Mouse (Mus musculus) adrenal gland, postnatal 14 days (tissue): ENCODE data around the gene Aqp3. TPM values are rescaled to one million over a fixed set of nuclear protein-coding genes. Genes with fewer than 3 reads are reported as not detected.
"Not testable (repeated sequence)": the region's sequence is repeated elsewhere in the genome, so short reads cannot be mapped to it uniquely, and the experiment has no call there.

Experiments used
- DNase-seq: peaks from one replicate; pipeline ENCODE4 v3.0.0; 2021; ENCODE audit warnings: mixed read lengths
- total RNA-seq: library from RNA; stranded (reverse); gene quantifications from 2 replicates; pipeline ENCODE4 v1.2.3, GENCODE M21; 2021

The Aqp3 gene
- total RNA-seq, 1 experiment from 2014 or later: not detected

DNA sequence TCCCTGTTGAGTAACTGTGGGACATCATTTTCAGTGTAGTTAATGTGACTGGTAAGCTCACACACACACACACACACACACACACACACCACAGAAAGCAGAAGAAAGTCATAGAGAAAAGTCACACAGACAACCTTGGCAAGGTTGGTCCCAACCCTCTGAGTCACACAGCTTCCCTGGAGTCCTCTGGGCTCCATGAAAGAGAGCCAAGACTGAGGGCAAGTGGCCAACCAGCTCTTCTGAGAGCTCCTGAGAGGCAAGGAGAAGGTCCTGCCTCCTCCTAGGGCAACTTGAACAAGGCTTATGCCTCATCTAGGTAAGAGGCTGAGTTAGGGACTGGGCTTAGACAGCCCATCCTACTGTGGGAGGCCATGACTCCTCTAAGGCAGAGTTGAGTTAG is 4.9 kb upstream of the Aqp3 start:
- peak; percentile 85 for DNase-seq

DNA sequence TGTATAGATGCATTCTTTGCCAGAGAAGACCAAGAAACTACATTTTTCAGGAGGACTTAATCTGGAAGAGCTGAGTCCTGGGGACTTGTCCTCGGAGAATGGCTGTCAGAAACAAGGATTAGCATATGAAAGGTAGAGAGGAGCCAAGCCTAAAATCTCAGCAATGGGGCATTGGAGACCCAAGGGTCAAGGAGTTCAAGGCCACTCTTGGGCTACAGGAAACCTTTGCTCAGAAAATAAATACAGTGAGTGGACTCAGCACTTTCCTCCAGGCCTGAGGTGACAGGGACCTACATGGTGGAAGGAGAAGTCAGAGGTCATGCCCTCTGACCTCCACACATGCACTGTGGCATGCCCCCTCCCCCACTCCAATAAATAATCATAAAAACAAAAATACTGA is 3.0 kb upstream of the Aqp3 start:
- DNase-seq: no peak

- no peak for DNase-seq
These were observed 581 bp upstream of the Aqp3 start for GRCm38 (mm10) chr4:41098577-41098951.

DNA sequence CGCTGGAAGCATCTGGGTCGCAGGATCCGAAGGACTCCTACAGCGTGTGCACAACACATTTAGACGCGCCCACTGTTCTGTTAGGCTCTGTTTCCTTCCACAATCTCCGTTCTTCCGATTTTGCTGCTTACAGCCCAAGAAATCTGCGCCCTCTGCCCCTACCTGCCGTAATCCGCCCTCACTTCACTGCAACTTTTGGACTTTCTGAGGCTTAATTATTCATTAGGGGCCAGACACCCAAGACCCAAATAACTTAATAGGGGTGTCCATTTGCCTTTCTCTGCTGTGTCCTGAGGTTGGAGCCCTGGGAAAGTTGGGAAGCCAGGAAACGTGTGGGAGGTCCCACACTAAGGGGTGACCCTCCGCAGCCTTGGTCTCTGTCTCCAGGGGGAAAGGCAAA is 602 bp downstream of the Aqp3 start:
- no peak for DNase-seq

DNA sequence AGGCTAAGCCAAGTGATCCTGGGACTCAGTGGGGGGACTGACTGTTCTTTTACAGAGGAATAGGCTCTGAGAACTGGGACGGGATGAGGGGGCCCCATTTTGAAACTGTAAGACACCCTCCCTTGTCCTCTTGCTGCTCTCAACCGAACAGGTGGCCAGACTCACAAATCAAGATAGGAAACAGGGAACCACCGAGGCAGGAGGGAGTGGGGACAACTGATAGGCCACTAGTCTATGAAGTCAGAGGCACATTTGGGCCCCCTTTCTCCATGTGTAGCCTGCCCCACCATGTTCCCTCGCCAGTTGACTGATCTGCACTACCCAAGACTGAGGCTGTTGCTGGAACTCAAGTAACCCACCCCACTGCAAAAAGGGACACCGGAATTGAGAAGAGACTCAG is 1.2 kb downstream of the Aqp3 start:
- DNase-seq: no peak

DNA sequence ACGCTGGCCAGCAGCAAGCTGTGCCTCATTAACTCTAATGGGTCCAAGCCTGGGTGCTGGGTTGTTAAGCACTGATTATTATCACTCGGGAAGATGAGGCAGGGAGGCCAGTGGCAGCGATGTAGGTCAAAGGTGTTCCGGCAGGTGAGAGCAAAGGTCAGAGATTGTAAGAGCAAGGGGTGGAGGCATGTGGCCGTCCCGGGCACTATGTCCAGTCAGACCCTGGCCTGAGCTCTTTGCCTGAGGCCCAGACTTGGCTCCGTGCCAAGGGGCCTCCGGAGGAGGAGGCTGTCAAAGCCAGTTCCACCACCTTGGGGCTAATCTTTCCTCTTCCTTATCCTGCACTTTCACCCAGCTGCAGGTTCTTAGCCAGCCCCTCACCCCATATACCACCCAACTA is 1.8 kb downstream of the Aqp3 start:
- peak; percentile 39 for DNase-seq

DNA sequence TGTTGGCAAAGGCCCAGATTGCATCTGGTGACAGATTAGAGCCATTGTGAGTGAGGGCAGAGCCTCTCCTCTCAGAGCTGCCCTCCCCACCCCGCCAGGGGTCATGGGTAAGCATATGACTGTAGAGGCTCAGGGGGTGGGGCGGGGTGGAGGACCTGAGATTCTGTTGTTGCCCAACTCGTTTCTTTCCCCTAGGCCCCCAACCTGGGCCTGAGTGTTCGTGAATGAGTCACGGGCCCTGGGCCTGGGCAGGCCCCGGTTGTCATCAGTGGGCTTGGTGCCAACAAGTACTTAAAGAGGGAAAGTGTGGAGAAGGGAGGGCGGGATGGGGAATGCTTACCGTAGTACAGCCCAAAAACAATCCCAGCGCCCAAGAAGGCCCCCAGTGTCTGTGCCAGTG is 3.6 kb downstream of the Aqp3 start:
- DNase-seq: peak; percentile 78

GRCm38 (mm10) chr4:41092958-41093357 is 5.0 kb downstream of the Aqp3 start:
- DNase-seq: no peak

- no peak for DNase-seq
These were observed 6.6 kb downstream of the Aqp3 start for GRCm38 (mm10) chr4:41091391-41091790.

GRCm38 (mm10) chr4:41089705-41090104 is 8.3 kb downstream of the Aqp3 start:
- DNase-seq: no peak

GRCm38 (mm10) chr4:41089189-41089588 is 8.8 kb downstream of the Aqp3 start:
- no peak for DNase-seq

- DNase-seq: no peak
These were observed 10.3 kb downstream of the Aqp3 start for GRCm38 (mm10) chr4:41087459-41088298.

GRCm38 (mm10) chr4:41086947-41087346 is 11.0 kb downstream of the Aqp3 start:
- no peak for DNase-seq

GRCm38 (mm10) chr4:41084819-41085218 is 13.2 kb downstream of the Aqp3 start:
- no peak for DNase-seq

- DNase-seq: not testable (repeated sequence)
These were observed 15.2 kb downstream of the Aqp3 start for GRCm38 (mm10) chr4:41082803-41083202.

DNA sequence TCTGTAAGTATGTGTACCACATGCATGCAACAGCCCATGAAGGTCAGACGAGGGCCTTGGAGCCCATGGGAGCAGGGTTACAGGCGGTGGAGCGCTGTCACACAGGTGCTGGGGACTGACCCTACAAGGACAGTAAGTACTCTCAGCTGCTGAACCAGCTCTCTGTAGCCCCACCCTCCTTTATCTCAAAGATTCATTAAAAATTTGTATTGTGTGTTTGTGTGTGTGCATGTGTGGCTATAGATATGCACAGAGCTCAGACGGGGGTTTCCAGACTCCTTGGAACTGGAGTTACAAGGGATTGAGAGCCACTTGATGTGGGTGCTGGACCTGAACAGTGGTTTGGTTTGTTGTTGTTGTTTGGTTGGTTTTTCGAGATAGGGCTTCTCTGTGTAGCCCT is 16.2 kb downstream of the Aqp3 start:
- DNase-seq: no peak

- peak; percentile 45 for DNase-seq
These were observed 19.3 kb downstream of the Aqp3 start for GRCm38 (mm10) chr4:41078726-41079125.

DNA sequence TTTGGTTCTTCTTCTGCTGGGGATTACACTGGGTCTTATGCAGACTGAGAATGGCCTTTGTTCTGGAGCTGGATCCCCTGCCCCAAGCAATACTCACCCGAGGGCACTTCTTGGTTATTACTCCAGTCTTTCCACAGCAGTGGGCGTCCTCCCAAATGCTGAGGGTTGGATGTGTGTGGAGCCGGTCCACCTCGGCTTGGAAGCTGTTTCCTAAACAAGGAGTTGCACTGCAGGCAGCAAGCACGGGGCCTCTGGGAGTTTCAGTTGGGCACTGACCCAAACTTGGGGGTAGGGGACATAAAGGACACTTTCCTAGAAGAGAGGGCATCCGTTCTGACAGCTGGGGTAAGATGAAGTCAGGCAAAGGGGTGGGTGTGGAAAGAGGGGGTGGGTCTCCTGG is 23.5 kb downstream of the Aqp3 start:
- peak; percentile 46 for DNase-seq

DNA sequence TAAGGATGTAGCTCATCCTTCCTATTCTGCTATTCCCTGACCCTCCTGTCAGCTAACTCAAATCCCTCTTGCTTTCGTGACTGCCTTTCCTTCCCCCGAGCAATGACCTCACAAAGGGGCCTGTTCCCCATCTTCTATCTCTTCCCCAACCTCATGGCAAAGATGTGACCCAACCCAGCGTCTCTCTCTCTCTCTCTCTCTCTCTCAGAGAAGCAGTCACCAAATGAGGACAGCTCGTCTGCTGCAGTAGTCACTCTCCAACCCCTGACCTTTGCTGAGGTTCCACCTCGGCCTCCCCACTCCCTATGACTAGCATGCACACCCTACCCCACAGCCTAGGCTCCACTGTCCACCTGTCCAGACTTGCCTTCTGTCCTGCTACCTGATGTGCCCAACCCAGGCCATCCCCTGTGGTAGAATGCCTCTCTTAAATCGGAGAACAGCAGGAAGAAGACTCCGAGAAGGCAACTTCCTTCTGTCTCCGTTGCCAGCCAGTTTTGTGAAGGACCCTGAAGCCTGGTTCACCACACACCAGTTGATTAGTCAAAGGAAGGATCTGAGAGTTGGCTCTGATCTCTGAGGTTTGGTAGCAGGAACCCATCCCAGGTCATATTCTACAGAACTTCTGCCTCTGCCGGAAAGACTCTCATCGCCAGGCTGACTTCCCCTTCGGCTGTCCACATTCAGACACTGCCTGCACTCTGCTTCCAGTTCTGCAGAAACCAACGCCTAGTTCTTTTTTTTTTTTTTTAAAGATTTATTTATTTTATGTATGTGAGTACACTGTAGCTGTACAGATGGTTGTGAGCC is 24.8 kb downstream of the Aqp3 start:
- no peak for DNase-seq

DNA sequence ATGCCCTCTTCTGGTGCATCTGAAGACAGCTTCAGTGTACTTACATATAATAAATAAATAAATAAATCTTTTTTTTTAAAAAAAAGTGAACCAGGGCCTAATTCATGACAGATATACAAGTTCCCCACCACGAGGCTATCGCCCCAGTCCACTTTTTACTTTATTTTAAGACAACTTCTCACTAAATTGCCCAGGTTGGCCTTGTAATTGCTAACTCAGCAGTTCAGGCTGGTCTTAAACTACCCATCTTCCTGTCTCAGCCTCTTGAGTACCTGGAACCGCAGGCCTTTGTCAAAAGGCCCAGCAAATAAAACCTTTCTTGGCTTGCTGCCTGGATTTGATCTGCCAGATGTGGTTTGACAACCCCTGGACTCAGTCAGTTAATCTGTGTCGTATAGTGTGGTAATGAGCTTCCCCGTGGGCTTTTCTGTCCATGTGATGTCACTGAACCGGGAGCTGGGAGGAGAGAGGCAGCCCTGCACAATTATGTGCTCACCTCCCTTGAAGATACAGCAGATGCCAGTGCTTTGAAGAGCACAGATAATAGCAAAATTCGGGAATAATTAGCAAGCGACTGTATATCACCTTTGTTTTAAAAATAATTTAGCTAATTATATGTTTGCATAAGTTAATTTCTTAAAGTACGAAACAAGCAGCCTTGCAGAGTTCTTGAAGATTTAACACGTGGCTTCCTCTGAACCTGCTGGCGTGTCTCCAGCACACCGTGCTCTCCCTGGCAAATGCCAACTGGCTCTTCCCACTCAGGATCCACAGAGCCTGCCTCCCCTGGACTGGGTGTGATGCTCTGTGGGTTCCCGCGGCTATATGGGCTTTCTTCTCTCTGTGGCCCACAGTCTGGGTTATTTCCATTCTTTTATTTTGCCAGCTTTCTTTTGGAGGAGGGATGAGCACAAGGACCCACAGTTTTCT is 26.2 kb downstream of the Aqp3 start:
- DNase-seq: no peak

DNA sequence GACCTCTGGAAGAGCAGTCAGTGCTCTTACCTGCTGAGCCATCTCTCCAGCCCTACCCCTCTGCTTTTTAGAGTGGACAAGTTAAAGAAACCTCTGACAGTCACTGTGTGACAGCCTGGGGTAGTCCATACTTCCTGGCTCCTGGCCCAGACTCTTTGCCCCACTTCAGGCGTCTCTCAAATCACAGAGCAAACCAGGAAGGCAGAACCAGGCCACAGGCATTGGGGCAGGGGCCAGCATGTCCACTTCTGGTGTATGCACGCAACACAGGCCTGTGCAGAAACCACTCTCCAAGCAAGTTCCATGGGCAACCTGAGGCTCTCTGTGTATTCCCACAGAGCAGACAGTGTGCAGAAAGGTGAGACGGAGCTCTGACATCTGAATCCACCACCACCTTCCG is 32.8 kb downstream of the Aqp3 start:
- no peak for DNase-seq

- peak; percentile 49 for DNase-seq
These were observed 33.9 kb downstream of the Aqp3 start for GRCm38 (mm10) chr4:41063894-41064673.
